Mouse (Mus musculus) kidney, adult 11 months (tissue): ENCODE measurements around the gene Pecam1.
"Not testable (repeated sequence)": the region's sequence is repeated elsewhere in the genome, so short reads cannot be mapped to it uniquely, and the experiment has no call there.

Experiments used
- DNase-seq: peaks from one replicate; pipeline ENCODE4 v3.0.0; 2022

Pecam1 gene

DNA sequence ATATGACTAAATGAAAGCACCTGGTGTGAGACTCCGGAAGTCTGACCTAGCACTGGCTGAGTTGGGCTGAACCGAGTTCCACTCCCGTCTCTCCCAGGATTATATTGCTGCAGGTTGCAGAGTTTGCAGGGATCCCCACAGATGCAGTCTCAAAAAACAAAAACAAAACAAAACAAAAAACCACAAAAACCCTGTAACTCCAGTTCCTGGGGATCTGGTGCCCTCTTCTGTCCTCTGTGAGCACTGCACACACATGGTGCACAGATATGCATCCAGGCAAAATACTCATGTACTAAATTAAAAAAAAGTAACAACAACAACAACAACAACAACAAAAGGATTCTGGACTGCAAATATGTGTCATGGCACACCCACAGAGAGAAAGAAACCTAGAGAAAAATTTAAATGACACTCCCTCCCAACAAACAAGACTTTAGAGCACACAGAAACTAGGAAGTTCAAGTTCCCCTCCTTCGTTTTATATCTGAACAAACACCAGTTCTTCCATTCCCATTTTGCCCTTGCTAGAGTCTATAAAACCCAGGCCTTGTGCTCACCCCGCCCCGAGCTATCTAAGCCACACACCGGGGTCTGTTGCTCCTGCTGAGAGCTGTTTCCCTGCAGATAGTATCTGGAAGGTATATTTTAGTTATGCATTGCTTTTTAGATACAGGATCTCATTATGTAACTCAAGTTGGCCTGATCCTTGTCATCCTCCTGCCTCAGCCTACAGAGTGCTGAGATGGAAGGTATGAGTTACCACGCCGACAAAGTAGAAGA lies 20.0 kb upstream of the Pecam1 start:
- DNase-seq: no peak

DNA sequence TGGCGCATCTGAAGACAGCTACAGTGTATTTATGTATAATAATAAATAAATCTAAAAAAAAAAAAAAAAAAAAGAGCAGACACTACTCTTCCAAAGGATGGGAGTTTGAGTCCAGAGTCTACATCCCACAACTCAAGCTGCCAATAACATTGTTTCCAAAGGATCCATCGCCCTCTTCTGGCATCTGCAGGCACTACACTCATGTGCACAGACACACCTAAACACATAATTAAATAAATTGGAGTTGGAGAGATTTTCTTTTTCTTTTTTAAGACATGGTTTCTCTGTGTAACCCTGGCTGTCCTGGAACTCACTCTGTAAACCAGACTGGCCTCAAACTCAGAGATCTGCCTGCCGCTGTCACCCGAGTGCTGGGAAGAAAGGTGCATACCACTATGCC lies 17.1 kb upstream of the Pecam1 start:
- DNase-seq: no peak

DNA sequence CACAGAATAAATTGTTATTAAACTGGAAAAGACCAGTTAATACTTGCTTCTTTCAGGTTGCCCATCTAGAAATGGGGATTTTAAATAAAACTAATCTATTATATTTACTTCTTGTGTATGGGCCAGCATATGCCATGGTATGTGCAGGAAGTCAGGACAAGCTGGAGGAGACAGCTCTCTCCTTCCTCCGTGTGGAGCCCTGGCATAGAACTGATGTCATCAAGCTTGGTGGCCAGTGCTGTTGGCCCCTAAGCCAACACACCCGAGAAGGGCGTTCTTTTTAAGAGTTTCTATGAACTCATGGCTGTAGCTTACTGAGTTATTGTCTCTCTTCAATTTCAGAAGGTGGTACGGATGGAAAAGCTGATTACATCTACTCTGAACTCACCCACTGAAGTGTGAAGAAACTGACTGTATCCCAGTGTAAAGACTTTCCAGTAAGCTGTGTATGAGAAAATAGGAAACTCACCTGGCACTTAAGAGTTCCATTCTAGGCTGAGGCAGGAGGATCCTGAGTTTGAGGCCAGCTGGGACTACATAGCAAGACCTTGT lies 16.3 kb upstream of the Pecam1 start:
- DNase-seq: no peak

DNA sequence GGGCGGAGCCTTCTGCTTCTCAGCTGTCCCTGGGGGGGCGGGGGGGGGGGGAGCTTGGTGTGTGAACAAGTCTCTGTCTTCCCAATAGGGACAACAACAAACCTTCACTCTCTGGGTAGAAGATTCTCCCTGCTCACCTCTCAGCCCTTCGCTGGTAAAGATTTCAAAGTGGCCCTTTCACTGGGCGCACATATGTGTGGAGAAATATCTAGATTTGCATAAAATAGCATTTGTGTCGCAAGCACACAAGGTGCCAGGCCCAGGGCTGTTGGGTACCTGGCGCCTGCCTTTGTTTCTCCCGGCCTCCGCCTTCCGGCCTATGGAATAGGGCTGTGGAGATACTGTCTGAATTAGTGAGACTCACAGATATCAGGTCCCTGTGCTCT lies 12.4 kb upstream of the Pecam1 start:
- DNase-seq: no peak

DNA sequence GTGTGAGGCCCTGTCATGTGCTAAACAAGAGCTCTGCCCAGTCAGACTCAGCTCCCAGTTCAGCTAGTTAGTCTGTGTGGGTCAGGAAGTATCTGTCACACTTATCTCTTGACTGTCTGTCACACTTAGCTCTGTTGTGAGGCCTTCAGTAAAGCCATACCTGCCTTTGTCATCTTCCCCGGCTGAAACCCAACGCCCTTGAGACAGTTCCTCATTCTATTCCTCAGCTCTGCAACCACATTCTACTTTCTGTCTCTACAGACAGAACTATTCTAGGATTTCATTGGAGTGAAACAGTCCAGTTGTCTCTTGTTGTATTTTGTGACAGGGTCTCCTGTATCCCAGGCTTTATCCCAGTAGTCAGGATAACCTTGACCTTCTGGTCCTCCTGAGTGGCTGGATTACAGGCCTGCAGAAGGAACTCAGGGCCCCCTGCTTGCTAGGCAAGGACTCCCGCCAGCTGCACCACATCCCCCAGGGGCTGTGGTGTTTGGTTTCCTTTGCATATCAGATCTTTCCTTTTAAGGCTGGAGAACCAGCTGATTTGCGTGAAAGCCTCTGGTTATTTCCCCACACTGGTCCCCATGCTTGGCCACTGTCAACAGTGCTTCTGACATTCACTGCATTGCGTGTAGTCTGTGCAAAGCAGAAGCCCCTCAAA lies 11.8 kb upstream of the Pecam1 start:
- DNase-seq: peak; percentile 31

DNA sequence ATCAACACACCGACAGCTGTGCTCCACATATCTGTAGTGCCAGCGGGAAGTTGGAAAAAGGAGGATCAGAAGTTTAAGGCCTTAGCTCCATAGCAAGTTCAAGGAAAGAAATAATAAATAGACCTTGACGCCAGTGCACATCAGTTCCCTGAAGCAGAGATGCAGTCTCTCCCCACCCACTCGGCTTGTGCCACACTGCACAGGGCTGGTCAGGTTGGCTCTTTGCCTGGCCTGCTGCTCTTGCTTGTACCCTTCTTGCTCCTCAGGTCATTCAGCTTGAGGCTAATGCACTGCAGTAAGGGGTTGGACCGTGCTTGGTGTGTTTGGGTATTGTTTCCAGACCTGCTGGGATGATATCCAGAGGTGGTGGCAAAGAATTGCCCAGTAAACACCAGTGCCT lies 10.1 kb upstream of the Pecam1 start:
- no peak for DNase-seq

DNA sequence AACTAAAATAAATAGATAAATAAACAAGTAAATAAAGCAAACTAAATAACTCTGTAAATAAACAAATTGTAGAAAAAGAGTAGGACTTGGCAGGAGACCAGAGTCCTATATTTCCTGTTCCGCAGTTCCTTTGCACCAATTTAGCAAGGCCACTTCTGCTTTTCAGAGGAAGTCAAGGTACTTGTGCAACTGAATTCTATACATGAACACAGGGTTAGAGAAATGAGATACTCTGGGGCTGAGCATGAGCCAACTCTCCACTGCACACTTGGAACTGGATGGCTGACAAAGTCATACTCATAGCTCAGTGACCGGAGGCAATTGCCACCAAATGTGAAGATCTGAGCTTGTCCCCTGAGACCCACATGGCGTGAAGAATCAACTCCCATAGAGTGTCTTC lies 8.6 kb upstream of the Pecam1 start:
- no peak for DNase-seq

DNA sequence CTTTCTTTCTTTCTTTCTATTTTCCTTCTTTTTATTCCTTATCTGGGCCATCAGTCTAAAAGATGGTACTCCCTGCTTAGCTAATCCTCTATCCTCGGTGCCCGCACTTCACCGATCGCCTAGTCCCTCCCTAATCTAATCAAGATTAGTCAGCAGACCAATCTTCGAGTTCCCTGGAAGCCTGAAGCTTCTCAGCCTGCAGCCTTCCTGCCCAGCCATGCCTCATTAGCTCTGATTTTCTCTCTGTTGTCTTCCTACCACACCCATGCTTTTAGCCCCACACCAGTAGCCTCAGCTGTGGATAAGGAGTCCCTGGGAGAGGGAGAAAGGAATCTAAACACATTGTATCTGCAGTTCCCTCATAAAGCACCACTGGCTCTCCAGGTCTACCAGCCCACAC lies 5.2 kb upstream of the Pecam1 start:
- no peak for DNase-seq

DNA sequence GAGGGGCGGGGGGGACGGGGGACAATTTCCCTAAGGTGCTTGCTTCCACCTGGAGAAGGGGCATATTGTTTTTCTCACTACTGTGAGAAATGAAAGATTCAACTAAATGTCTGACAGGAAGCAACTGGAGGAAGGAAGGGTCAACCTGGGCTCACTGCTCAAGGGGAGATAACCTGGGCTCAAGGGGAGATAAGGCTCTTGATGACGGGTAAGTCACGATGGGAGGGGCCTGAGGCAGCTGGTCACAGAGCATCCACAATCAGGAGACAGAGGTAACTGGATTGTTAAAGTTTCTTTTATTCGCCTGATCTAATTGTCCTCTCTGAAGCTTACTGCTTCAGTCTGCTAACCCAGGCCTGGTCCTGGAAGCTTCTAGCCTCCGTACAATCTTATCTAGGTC lies 2.9 kb upstream of the Pecam1 start:
- DNase-seq: no peak

DNA sequence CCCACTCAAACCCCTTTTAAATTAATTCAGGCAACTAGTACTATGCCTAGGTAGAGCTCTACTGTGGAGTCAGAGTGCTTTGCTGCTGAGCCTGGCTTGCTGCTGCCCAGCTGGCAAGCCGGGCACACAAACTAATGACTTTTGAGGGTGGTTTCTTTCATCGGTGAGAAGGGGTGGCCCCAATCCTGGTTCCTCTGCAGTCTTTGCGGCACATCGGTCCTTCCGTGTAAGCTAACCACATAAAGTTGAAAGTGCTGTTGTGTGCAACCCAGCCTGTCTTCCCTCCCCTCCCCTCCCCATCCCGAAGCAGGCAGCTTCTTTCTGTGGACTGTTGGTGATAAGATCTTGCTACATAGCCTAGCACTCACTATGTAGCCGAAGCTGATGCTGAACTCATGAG lies 1.7 kb upstream of the Pecam1 start:
- no peak for DNase-seq

DNA sequence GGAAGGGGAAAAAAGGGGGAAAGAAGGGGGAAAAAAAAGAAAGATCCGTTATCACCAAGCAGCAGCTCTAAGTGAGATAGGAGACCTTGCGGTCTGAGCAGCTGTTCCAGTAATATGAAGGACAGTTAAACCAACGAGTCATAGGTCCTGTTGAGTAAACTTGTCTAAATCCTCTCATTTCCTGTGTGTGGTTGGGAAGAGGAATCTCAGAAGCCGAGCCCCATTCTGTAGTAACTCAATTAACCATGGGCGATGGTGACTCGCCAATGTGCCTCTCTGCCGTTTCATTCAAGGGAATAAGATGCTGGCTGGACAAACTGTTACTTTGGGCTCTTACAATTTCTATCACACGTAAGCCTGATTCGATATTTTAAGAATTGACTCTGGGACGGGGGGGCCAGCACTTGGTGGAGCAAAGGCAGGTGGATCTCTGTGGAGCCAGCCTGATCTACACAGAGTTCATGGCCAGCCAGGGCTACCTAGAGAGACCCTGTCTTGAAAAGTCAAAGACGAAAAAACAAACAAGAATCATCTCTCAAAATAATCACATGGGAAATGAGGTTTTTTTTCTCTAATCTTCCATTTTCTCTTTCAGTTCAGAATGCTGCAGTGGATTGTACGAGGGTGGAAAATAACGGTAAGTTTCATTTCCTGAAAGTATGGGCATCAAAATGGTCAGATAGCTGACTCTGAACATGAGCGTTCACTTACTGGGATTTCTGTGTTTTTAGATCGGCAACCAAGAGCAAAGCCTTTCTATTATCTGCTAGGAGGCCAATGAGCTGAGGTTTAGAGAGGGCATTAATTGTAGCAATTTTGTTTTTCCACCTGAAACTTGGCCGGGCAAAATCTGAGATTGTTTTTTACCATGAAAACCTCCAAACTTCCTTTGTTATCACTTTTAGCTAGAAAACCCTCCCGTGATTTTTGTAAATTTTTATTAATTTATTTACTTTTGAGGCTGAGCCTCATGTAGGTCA lies 901 bp upstream of the Pecam1 start, which contains the start of gene Milr1:
Gene Milr1 (plus strand): TSS at position 188 of the 980 bp plus-strand sequence.
- no peak for DNase-seq

DNA sequence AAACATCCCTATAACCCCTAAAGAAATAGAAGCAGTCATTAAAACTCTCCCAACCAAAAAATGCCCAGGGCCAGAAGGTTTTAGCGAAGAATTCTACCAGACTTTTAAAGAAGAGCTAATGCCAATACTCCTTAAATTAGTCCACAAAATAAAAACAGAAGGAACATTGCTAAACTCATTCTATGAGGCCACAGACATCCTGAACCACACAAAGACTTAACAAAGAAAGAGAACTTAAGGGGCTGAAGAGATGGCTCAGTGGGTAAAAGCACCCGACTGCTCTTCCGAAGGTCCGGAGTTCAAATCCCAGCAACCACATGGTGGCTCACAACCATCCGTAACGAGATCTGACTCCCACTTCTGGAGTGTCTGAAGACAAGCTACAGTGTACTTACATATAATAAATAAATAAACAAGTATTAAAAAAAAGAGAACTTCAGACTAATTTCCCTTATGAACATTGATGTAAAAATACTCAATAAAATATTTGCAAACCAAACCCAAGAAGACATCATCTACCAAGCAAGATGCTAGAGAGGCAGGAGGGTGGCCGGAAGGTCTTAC lies 789 bp downstream of the Pecam1 start:
- DNase-seq: not testable (repeated sequence)

DNA sequence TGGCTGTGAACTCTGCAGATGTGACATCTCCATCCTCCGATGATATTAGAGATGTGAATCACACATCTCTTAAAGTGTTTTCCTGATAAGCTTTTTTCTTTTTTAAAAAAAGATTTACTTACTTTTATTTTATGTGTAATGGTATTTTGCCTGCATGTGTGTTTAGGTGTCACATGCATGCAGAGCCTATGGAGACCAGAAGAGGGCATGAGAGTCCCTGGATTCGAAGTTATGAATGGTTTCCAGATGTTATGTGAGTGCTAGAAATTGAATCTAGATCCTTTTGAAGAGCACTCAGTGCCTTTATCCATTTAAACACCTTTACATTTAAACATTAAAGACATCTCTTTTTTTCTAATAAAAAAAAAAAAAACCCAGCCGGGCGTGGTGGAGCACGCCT lies 5.5 kb downstream of the Pecam1 start:
- no peak for DNase-seq

DNA sequence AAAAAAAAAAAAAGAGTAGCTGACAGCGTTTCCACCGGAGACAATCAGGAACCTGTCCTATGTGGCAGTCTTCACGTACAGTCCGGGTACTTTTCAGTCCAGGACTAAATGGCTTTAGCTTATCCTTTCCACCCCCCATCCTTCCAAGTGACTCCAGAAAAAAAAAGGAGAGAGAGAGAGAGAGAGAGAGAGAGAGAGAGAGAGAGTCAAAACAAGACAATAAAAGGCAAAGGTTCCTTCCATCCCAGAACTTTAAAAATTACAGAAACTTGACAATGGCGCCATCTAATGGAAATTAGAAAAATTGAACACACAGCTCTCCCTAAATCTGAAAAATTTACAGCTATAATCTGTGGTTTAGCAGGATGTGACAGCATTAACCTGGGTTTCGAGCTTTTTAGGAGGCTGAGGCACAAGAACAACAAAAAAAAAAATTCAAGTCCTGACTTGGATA lies 8.0 kb downstream of the Pecam1 start:
- DNase-seq: no peak

DNA sequence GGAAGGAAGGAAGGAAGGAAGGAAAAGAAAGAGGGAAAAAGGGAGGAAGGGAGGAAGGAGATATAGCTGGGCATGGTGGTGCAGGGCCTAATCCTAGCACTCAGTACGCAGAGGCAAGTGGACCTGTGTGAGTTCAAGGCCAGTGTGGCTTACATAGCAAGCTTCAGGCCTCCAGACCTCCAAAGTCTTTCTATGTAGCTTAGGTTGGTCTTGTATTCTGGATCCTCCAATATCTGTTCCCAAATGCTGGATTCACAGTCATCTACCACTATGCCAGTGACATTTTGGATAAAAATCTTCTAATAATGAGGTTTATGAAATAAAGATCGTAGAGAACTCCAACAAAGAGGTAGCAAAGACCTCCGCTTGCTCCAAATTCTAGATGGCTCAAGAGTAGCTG lies 8.6 kb downstream of the Pecam1 start:
- DNase-seq: no peak

DNA sequence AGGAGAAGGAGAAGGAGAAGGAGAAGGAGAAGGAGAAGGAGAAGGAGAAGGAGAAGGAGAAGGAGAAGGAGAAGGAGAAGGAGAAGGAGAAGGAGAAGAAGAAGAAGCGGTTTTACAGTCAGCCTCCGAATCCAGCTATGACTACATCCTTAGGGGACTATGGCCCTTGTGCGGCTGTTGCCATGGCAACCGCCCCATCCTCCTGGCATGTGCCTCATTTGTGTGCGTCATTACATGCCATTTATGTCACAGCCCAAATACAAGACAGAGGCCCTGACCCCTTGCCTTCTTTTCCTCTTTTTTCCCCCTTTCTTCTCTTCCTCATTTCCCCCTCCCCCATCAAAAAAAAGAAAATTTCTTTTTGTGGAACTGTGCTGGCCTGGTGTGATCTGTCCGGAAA lies 9.2 kb downstream of the Pecam1 start:
- no peak for DNase-seq

DNA sequence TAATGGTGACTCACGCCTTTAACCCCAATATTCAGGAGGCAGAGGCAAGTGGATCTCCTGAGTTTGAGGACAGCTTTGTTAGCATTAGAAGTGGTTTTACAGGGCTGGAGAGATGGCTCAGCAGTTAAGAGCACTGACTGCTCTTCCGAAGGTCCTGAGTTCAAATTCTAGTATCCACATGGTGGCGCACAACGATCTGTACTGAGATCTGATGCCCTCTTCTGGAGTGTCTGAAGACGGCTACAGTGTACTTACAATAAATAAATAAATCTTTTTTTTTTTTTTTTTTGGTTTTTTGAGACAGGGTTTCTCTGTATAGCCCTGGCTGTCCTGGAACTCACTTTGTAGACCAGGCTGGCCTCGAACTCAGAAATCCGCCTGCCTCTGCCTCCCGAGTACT lies 9.7 kb downstream of the Pecam1 start:
- DNase-seq: not testable (repeated sequence)

DNA sequence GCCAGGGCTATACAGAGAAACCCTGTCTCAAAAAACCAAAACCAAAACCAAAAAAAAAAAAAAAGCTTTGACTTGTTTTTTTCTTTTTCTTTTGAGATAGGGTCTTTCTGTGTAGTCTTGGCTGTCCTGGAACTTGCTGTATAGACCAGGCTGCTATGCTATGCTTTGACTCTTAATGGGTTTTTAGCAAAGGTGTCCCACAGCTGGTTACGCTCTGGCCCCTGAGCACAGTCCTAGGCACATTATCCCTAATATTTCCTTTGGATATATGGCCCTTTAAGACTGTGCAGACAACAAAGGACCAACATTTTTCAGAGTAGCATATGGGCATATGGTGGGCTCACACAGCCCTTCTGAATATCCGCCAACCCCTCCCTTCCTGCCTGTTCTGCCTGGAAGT lies 11.3 kb downstream of the Pecam1 start:
- no peak for DNase-seq

DNA sequence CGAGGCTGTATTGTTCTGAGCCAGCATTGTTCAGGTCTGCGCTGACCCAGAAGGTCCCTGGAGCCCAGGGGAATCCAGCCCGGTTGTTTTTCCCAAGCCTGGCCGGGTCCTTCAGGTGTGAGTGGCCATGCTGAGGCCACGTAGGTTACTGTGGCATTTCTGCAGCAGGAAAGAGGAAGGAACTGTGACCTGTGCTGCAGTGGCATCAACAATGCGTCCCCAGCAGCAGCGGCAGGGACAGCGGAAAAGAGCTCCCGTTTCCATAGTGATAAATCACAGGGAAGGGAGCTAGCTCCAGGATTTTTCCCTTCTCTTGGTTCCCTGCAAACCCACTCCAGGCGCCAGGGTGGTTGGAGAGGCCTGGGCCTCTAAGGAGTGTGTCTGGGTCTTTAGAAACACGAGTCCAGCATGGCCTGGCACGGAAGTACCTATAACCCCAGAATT lies 13.2 kb downstream of the Pecam1 start:
- peak; percentile 58 for DNase-seq

DNA sequence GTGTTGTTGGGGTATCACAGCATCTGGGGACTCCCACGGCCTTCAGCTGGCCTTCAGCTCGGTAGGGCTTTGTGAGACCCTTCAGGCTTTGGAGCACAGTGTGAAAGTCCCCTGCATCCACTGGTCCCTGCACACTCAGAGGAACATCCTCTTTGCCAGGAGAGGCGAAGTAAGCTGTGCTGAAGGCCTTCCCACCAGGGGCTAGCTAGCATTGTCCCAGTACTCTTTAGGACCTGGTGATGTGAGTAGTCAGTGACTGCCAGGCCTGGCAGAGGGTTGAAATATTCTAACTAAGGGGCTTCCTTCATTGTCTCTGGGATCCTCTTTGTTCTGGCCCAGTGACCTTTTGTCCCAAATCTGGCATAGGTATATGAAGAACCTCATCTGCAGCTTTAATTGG lies 13.8 kb downstream of the Pecam1 start:
- DNase-seq: no peak

DNA sequence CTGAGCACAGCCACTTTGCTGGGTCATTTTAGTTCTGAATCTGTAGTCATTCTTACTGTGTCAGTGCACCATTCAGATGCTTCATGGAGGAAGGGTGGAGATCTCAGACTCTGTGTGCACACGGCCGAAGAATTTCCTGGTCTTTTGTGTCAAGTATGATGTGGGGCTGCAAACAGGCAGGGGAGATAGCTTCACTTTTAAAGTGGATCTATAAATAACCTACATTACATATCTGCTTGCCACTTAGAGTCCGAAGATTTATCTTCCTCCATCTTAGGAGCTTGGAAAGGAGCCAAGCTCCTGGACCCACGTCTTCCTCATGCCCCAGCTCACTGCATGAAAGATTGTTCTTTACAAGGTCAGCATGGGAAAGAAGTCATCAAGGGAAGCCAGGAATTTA lies 19.7 kb downstream of the Pecam1 start:
- DNase-seq: peak; percentile 33

DNA sequence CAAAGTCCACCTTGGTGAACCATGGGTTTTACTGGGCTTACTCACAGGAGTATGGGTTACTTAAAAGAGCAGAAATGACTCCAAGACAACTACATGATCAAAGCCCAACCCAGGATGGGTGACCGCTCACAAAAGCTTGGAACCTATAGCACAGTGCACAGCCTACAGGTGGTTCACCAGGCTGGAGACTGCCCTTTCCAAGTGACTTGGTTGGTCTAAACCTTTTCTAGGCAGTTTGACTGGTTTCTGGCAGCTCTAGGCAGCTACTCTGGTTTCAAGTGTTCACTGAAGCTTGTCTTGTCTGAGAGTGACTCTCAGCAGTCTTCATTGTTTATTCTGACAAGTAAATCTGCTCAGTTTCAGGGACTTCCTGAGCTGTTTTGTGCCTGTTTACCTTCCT lies 20.8 kb downstream of the Pecam1 start:
- DNase-seq: no peak
